Mouse (Mus musculus): Measurements from ENCODE around the gene Hs3st3b1. TPM values are rescaled to one million over a fixed set of nuclear protein-coding genes. Genes with fewer than 3 reads are reported as not detected.

The Hs3st3b1 gene
- total RNA-seq, 2 experiments from 2014 or later = 1.1 to 1.2 TPM

DNA sequence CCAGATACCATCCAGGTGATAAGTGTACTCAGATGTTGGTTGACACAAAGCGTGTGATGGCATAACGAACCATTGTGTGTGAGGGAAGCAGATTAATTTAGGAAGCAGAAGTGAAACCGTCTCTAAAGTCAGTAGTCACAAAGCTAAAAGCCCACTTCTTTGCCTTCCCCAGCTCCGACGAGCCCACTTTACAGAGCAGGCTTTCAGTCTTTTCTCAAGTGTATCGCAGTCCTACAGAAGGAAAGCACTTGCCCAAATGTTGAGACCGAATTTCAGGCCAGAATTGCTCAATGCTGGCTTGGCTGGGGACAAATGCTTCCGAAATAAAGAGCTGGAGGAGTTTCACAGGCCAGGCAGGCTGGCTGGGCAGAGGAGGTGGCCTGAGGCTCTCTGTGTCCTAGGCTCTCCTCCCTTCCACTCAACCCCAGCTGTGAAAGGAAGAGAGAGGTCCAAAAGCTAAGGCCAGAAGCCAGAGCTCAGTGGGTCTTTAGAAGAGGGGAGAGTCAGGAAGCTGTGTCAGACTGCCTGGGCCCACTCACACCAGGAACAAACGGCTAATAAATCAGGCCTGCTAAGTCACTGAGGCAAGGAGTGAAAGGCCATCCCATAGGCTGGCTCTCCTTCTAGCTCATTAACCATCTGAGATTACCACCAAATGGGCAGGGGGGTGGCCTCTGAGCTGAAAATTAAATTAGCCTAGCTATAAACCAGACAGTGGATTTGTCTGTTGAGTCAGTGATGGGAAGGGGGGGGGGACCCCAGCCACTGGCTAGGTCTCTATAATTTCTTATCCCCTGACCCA, 15.3 kb downstream of the Hs3st3b1 start:
- intact Hi-C loops (cut with DNase I) = no loop called here
- no peak for TF ChIP-seq CTCF (IDR thresholded peaks at IDR 0.05)
- no peak for DNase-seq (ENCODE audit: extremely low spot score in 1 of 2, low spot score in 2 of 2)
- H3K27ac ChIP-seq = no peak overlapping the region
- H3K4me3 ChIP-seq = no peak overlapping the region

- intact Hi-C loops (cut with DNase I) = no loop called here
Measured at GRCm38 (mm10) chr11:63904787-63905186, 17.3 kb downstream of the Hs3st3b1 start.

DNA sequence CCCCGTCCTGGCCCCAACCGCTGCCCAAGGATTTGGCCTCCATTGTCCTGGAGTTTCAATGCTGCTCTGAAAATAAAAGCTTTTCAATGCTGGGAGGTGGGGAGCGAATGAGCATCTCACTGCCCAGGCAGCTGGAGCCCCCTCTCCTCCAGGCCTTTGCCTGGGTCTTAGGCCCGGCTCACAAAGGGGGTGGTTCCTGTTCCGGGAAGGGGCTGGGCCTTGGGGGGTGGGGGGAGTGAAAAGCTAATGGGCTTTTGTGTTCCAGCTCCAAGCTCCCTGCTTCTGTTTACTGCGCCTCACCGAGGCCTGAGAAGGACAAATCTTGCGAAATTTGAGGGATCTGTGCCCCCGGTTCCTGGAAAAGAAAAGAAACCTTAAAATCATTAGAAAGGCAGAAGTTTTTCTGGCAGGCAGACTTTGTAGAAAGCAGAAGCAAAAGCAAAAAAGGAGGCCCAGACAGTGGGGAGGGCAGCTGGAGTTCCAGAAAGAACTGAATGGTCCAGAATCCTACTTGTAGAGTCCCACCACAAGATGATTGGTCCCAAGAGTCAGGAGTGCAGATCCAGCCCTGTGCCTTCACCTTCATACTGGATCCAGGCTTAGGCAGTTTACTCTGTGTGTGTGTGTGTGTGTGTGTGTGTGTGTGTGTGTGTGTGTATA, 23.5 kb downstream of the Hs3st3b1 start:
- Histone ChIP-seq H3K4me3 (no peak overlapping the region), H3K27ac (no peak overlapping the region)
- DNase-seq (ENCODE audit: extremely low spot score in 1 of 2, low spot score in 2 of 2) = no peak
- no peak for TF ChIP-seq CTCF (IDR thresholded peaks at IDR 0.05)
- intact Hi-C loops (cut with DNase I) = no loop called here

More at GRCm38 (mm10) chr11:63904787-63905186, 17.3 kb downstream of the Hs3st3b1 start:
- no peak overlapping the region for H3K27ac ChIP-seq
- DNase-seq (ENCODE audit: extremely low spot score in 1 of 2, low spot score in 2 of 2) = no peak
- no peak for TF ChIP-seq CTCF (IDR thresholded peaks at IDR 0.05)
- H3K4me3 ChIP-seq = no peak overlapping the region

- Histone ChIP-seq H3K27ac (no peak overlapping the region), H3K4me3 (no peak overlapping the region)
- DNase-seq (ENCODE audit: extremely low spot score in 1 of 2, low spot score in 2 of 2) = no peak
- intact Hi-C loops (cut with DNase I) = no loop called here
- TF ChIP-seq CTCF (IDR thresholded peaks at IDR 0.05) = no peak
Measured at GRCm38 (mm10) chr11:63897856-63898508, 24.1 kb downstream of the Hs3st3b1 start.

GRCm38 (mm10) chr11:63897011-63897410, 25.1 kb downstream of the Hs3st3b1 start:
- no peak overlapping the region for H3K27ac ChIP-seq
- DNase-seq (ENCODE audit: extremely low spot score in 1 of 2, low spot score in 2 of 2) = no peak
- TF ChIP-seq CTCF (IDR thresholded peaks at IDR 0.05) = no peak
- H3K4me3 ChIP-seq = no peak overlapping the region
- intact Hi-C loops (cut with DNase I) = no loop called here

DNA sequence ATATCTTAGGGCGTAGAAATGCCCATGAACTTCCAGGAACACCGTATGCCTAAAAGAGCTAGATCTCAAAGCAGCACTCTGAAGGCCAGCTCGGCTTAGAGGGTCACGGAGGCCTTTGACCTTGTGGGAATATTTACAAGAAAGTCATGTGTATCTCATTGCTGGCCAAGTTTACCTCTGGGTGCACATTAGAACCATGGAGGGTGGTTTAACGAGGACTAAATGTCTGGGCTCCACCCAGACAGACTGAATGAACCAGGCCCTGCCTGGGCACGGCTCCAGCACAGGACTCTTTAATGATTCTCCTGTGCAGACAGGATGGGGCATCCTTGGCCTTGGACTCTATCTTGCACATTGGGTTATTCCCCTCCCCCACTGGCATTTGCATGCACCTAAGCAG, 27.9 kb downstream of the Hs3st3b1 start:
- intact Hi-C loops (cut with DNase I) = no loop called here

GRCm38 (mm10) chr11:63893557-63893956, 28.5 kb downstream of the Hs3st3b1 start:
- no peak overlapping the region for H3K4me3 ChIP-seq
- TF ChIP-seq CTCF (IDR thresholded peaks at IDR 0.05) = no peak
- H3K27ac ChIP-seq = no peak overlapping the region
- no peak for DNase-seq (ENCODE audit: extremely low spot score in 1 of 2, low spot score in 2 of 2)
- intact Hi-C loops (cut with DNase I) = no loop called here

More for the DNA sequence above, 27.9 kb downstream of the Hs3st3b1 start:
- DNase-seq (ENCODE audit: extremely low spot score in 1 of 2, low spot score in 2 of 2) = no peak
- Histone ChIP-seq H3K4me3 (no peak overlapping the region), H3K27ac (no peak overlapping the region)
- no peak for TF ChIP-seq CTCF (IDR thresholded peaks at IDR 0.05)

DNA sequence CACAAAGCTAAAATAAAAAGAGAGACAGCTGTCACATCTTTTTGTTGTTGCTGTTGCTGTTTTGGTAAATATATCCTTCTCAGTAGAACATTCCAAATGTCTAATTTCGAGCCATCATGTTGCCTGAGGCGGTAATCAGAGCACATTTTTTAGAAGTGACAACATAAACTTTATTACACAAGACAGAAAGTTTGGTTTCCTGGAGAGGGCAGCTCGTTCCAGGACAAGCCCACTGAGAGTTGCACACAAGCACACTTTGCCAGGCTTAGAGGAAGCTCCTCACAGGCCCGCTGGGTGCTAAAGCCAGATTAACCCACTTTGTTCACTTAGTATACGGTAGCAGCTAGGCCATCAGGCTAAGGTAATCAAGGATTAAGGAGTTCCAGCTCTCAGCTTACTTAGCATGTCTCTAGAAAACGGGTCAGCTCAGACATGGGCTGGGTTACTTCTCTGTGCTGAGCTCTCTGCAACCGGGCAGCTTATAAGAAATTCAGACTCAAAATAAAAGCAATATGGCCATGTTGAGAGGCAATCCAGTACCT, 30.5 kb downstream of the Hs3st3b1 start:
- H3K4me3 ChIP-seq = no peak overlapping the region
- intact Hi-C loops (cut with DNase I) = no loop called here
- H3K27ac ChIP-seq = no peak overlapping the region
- DNase-seq (ENCODE audit: extremely low spot score in 1 of 2, low spot score in 2 of 2) = no peak
- no peak for TF ChIP-seq CTCF (IDR thresholded peaks at IDR 0.05)

- no peak for TF ChIP-seq CTCF (IDR thresholded peaks at IDR 0.05)
- no peak overlapping the region for H3K27ac ChIP-seq
- no peak for DNase-seq (ENCODE audit: extremely low spot score in 1 of 2, low spot score in 2 of 2)
- H3K4me3 ChIP-seq = no peak overlapping the region
- intact Hi-C loops (cut with DNase I) = no loop called here
Measured at GRCm38 (mm10) chr11:63883385-63883784, 38.7 kb downstream of the Hs3st3b1 start.

- no peak for TF ChIP-seq CTCF (IDR thresholded peaks at IDR 0.05)
- H3K27ac ChIP-seq = no peak overlapping the region
- intact Hi-C loops (cut with DNase I) = no loop called here
- no peak for DNase-seq (ENCODE audit: extremely low spot score in 1 of 2, low spot score in 2 of 2)
- H3K4me3 ChIP-seq = no peak overlapping the region
Measured at GRCm38 (mm10) chr11:63880296-63880695, 41.8 kb downstream of the Hs3st3b1 start.

DNA sequence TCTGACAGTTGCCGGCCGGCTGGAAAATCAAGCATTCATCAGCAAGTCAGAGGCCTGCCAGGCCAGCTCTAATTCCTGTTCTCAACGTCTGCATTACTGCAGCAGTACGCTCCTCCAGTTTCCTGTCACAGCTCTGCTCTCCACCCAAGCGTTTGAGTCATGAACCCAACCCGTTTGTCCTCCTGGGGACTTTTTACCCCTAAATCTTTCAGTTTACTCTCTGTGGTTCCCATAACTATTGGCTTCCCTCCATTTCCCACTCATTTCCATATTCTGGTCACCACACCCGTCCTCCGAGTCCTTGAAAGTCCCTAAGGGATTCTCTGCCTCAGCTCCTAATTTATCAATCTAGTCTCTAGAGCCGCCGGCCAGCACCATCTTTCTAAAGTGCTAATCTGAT, 42.8 kb downstream of the Hs3st3b1 start:
- DNase-seq (ENCODE audit: extremely low spot score in 1 of 2, low spot score in 2 of 2) = no peak
- TF ChIP-seq CTCF (IDR thresholded peaks at IDR 0.05) = no peak
- intact Hi-C loops (cut with DNase I) = no loop called here
- H3K27ac ChIP-seq = no peak overlapping the region
- no peak overlapping the region for H3K4me3 ChIP-seq

- no peak overlapping the region for H3K4me3 ChIP-seq
- intact Hi-C loops (cut with DNase I) = no loop called here
- no peak for TF ChIP-seq CTCF (IDR thresholded peaks at IDR 0.05)
- no peak for DNase-seq (ENCODE audit: extremely low spot score in 1 of 2, low spot score in 2 of 2)
- no peak overlapping the region for H3K27ac ChIP-seq
Measured at GRCm38 (mm10) chr11:63878616-63879015, 43.5 kb downstream of the Hs3st3b1 start.
